8 mouse cellular contexts compared by ENCODE assay signal in the genomic region with DNA sequence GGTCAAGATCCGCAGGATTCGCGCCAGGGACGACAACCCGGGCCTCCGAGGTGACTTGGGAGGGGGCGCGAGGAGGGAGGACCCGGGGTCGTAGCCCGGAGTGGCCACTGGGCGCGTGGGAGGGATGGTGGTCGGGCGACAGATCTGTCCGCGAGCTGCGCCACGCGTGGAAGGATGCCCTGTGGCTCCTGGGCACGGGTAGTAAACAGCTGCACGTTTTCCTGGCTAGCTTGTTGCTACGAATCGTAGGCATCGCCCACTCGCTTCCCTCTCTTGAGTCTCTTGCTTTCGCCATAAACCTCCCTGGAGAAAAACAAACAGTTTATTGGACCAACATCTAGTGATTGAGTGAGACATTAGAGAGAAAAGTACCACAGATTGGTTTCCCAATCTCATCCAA. TPM values are rescaled to one million over a fixed set of nuclear protein-coding genes. Genes with fewer than 3 reads are reported as not detected.
DNase-seq lines count a peak whose midpoint lies in the region; ATAC-seq lines count a peak whose summit lies in the region.

No protein-coding gene starts in this region.

- DNase-seq in heart, postnatal 25 days (ENCODE audit: low spot score): no peak
- peak; percentile 62 for DNase-seq in 3T3-L1 (ENCODE audit: low read depth, low spot score)
- peak; percentile 56 for DNase-seq in midbrain, embryonic 14.5 days
- no peak for DNase-seq in cerebellum, adult 18-20 months
- DNase-seq in urinary bladder, postnatal 14 days (ENCODE audit: low spot score): no peak

- H3K36me3 ChIP-seq in heart, embryonic 12.5 days: no peaks in the 10 kb centered on the region
- H3K36me3 ChIP-seq in hindbrain, embryonic 16.5 days (ENCODE audit: control insufficient read depth, insufficient read depth, low read length): no peaks in the 10 kb centered on the region
- no peaks in the 10 kb centered on the region for H3K36me3 ChIP-seq in midbrain, embryonic 14.5 days (ENCODE audit: control insufficient read depth, insufficient read depth, low read length)

- peak overlapping the region; percentile 89 for H3K4me2 ChIP-seq in heart, embryonic 12.5 days
- peak overlapping the region; percentile 57 for H3K4me2 ChIP-seq in hindbrain, embryonic 16.5 days (ENCODE audit: low read length)
- H3K4me2 ChIP-seq in midbrain, embryonic 14.5 days (ENCODE audit: low read length): peak overlapping the region; percentile 90

- peak; percentile 13; the same call in 1 of the 2 replicates for ATAC-seq in heart, embryonic 12.5 days (ENCODE audit: insufficient number of reproducible peaks, low FRiP score)
- no peak; the same call in 1 of the 2 replicates for ATAC-seq in hindbrain, embryonic 16.5 days
- ATAC-seq in midbrain, embryonic 14.5 days (ENCODE audit: low FRiP score, low TSS enrichment): no peak

- under 1% methylated on average over 27 of the region's 27 CpGs for WGBS in heart, embryonic 12.5 days
- WGBS in hindbrain, embryonic 16.5 days: under 1% methylated on average over 27 of the region's 27 CpGs
- WGBS in midbrain, embryonic 14.5 days: under 1% methylated on average over 27 of the region's 27 CpGs

- H3K4me3 ChIP-seq in heart, embryonic 12.5 days: peak overlapping the region; percentile 92
- peak overlapping the region; percentile 89 for H3K4me3 ChIP-seq in brown adipose tissue, adult 24 weeks (ENCODE audit: insufficient read depth, low read depth, low read length)
- H3K4me3 ChIP-seq in hindbrain, embryonic 16.5 days (ENCODE audit: low read length): peak overlapping the region; percentile 61
- peak overlapping the region; percentile 95 for H3K4me3 ChIP-seq in midbrain, embryonic 14.5 days (replicated peaks; ENCODE audit: low read depth, low read length)

- H3K9me3 ChIP-seq in heart, embryonic 12.5 days (replicated peaks): no peaks in the 10 kb centered on the region
- no peaks in the 10 kb centered on the region for H3K9me3 ChIP-seq in hindbrain, embryonic 16.5 days (ENCODE audit: control insufficient read depth, low read length)
- H3K9me3 ChIP-seq in midbrain, embryonic 14.5 days (ENCODE audit: control insufficient read depth, low read length): no peaks in the 10 kb centered on the region

- peaks cover 12% of the 10 kb centered on the region for H3K4me1 ChIP-seq in heart, embryonic 12.5 days (replicated peaks)
- H3K4me1 ChIP-seq in brown adipose tissue, adult 24 weeks (ENCODE audit: control insufficient read depth, insufficient read depth, insufficient read length, low read length): peaks cover 2% of the 10 kb centered on the region; the same call in 1 of the 2 replicates
- peaks cover 11% of the 10 kb centered on the region for H3K4me1 ChIP-seq in hindbrain, embryonic 16.5 days (ENCODE audit: control insufficient read depth, insufficient read depth, low read depth, low read length)
- peaks cover 11% of the 10 kb centered on the region for H3K4me1 ChIP-seq in midbrain, embryonic 14.5 days (ENCODE audit: control insufficient read depth, insufficient read depth, low read length)

- peak overlapping the region; percentile 83 for H3K9ac ChIP-seq in heart, embryonic 12.5 days
- peak overlapping the region; percentile 69 for H3K9ac ChIP-seq in hindbrain, embryonic 16.5 days (ENCODE audit: low read depth, low read length)
- peak overlapping the region; percentile 61 for H3K9ac ChIP-seq in midbrain, embryonic 14.5 days (replicated peaks; ENCODE audit: low read length)

- intact Hi-C loops in heart, postnatal 25 days (cut with DNase I): loop anchor here (5.0 kb wide), 2 partner anchors 34 to 151 kb away; partner anchors contain the start of gene Jak2

- no peaks in the 10 kb centered on the region for H3K27me3 ChIP-seq in heart, embryonic 12.5 days (replicated peaks)
- no peaks in the 10 kb centered on the region for H3K27me3 ChIP-seq in hindbrain, embryonic 16.5 days (replicated peaks; ENCODE audit: control insufficient read depth, insufficient read depth, low read length)
- no peaks in the 10 kb centered on the region for H3K27me3 ChIP-seq in midbrain, embryonic 14.5 days (ENCODE audit: control insufficient read depth, insufficient read depth, low read length)

- no peak overlapping the region; the same call in 1 of the 2 replicates for H3K27ac ChIP-seq in heart, embryonic 12.5 days (ENCODE audit: poor library complexity, severe bottlenecking)
- no peak overlapping the region; the same call in 1 of the 2 replicates for H3K27ac ChIP-seq in brown adipose tissue, adult 24 weeks (replicated peaks; ENCODE audit: low read depth, low read length)
- H3K27ac ChIP-seq in hindbrain, embryonic 16.5 days (ENCODE audit: low read depth, low read length): 0 out of 2 replicates have a peak overlapping the region, but pooled peaks have one; percentile 1
- no peak overlapping the region for H3K27ac ChIP-seq in midbrain, embryonic 14.5 days (replicated peaks; ENCODE audit: low read depth, low read length)

RNA-seq across cellular contexts. Expression of gene Rcl1, which starts 0.4 kb away (rescaled TPM):
- 21.7 and 22.6 TPM in 2 replicates for polyA plus RNA-seq in heart, embryonic 12.5 days (2016; fragmentation: Nextera tagmentation; extraction: Ambion mirVana)
- 1 to 10 TPM; 4.7 to 5.7 TPM for total RNA-seq in heart, postnatal 25 days (2021)
- 11.7 and 12.8 TPM in 2 replicates for polyA plus RNA-seq in brown adipose tissue, adult 24 weeks (2012; ENCODE audit: insufficient read depth, insufficient read length, missing spikeins)
- polyA plus RNA-seq in hindbrain, embryonic 16.5 days (2015; fragmentation: Nextera tagmentation; extraction: Ambion mirVana): 39.1 and 42.2 TPM in 2 replicates
- polyA plus RNA-seq in midbrain, embryonic 14.5 days (2014; fragmentation: Nextera tagmentation; extraction: Ambion mirVana): 28.4 and 33.2 TPM in 2 replicates

RNA-seq across cellular contexts. Expression of gene Ak3, which starts 53.8 kb away (rescaled TPM):
- 79.7 and 80.8 TPM in 2 replicates for polyA plus RNA-seq in heart, embryonic 12.5 days (2016; fragmentation: Nextera tagmentation; extraction: Ambion mirVana)
- 100 to 1,000 TPM in 1 of 2 experiments, 10 to 100 TPM in 1; 97.3 to 109 TPM for total RNA-seq in heart, postnatal 25 days (2021)
- 328 and 347 TPM in 2 replicates for polyA plus RNA-seq in brown adipose tissue, adult 24 weeks (2012; ENCODE audit: insufficient read depth, insufficient read length, missing spikeins)
- 74.4 and 75.2 TPM in 2 replicates for polyA plus RNA-seq in hindbrain, embryonic 16.5 days (2015; fragmentation: Nextera tagmentation; extraction: Ambion mirVana)
- polyA plus RNA-seq in midbrain, embryonic 14.5 days (2014; fragmentation: Nextera tagmentation; extraction: Ambion mirVana): 55.1 and 79.5 TPM in 2 replicates

Comparison
In these comparisons a context has a peak if more than half of its experiments do, and no peak if none do; other contexts are left out.
1. DNase-seq: peak in 3T3-L1 (single experiment) and midbrain, embryonic 14.5 days (single experiment); none in heart, postnatal 25 days (single experiment), cerebellum, adult 18-20 months (0 of 2) and urinary bladder, postnatal 14 days (single experiment).
2. Peak in every context shown above with its lines, with median percentiles within 50 percentile points of each other: H3K4me2 ChIP-seq, H3K4me3 ChIP-seq and H3K9ac ChIP-seq.